Comparison of ENCODE assay signal across 7 mouse cellular contexts in the genomic region with DNA sequence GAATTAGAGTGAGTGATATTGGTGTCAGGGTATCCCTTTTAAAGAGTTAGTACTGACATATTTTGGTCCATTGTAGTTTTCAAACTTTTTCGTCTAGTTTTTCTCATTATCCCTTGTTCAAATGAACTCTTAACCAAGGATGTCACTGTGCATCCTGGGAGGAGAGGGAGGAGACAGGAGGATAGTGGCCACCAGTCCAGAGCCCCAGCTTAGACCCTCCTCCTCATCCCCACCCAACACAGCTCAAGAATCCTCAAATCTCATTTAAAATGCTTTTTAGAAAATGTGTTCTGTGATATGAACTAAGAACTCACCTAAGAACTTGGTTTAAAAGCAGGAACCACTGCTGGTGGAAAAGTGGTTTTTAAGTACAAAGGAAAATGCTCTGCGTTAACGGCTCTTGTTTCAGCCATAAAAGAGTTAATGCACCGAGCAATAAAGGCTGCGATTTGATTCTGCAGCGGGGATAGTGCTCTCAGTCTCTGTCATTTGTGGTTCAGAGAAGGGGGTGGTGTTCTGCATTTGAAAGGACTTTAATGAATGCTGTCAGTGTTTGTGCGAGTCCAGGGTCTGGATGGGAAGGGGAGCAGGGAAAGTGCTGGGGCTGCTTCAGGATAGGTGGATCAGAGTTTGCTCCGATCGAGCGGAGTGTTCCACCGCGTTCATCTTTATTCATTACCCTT. TPM values are rescaled to one million over a fixed set of nuclear protein-coding genes. Genes with fewer than 3 reads are reported as not detected.
A peak's percentile ranks its signal among the peaks of the same experiment; 100 is the strongest.
DNase-seq lines count a peak whose midpoint lies in the region; ATAC-seq and TF ChIP-seq lines count a peak whose summit lies in the region.

No protein-coding gene starts in this region.

- no peak for TF ChIP-seq EP300 in lung, postnatal 0 days (IDR thresholded peaks at IDR 0.05)

- 0 out of 2 replicates have a peak overlapping the region, but pooled peaks have one; percentile 17 for H3K9ac ChIP-seq in lung, postnatal 0 days (replicated peaks; ENCODE audit: low read depth)

- H3K27me3 ChIP-seq in lung, postnatal 0 days (replicated peaks; ENCODE audit: insufficient read depth, low read length) = no peaks in the 10 kb centered on the region
- no peaks in the 10 kb centered on the region for H3K27me3 ChIP-seq in forebrain, embryonic 10.5 days (ENCODE audit: poor library complexity, severe bottlenecking)

- WGBS in lung, postnatal 0 days = 14% methylated on average over 12 of the region's 12 CpGs
- WGBS in forebrain, embryonic 10.5 days = 2% methylated on average over 12 of the region's 12 CpGs

- ATAC-seq in lung, postnatal 0 days = no peak

- H3K27ac ChIP-seq in lung, postnatal 0 days (ENCODE audit: low read length) = no peak overlapping the region
- peak overlapping the region; percentile 89 for H3K27ac ChIP-seq in forebrain, embryonic 10.5 days
- peak overlapping the region; percentile 96 for H3K27ac ChIP-seq in layer of hippocampus, adult 2 months

- H3K4me3 ChIP-seq in lung, postnatal 0 days (ENCODE audit: low read depth, low read length) = peak overlapping the region; percentile 24; the same call in 1 of the 2 replicates
- H3K4me3 ChIP-seq in forebrain, embryonic 10.5 days = peak overlapping the region; percentile 62
- peak overlapping the region; percentile 78 for H3K4me3 ChIP-seq in layer of hippocampus, adult 2 months

- no peaks in the 10 kb centered on the region for H3K9me3 ChIP-seq in lung, postnatal 0 days (ENCODE audit: low read length)
- no peaks in the 10 kb centered on the region for H3K9me3 ChIP-seq in forebrain, embryonic 10.5 days

- H3K36me3 ChIP-seq in lung, postnatal 0 days (ENCODE audit: insufficient read depth, low read length) = no peaks in the 10 kb centered on the region
- H3K36me3 ChIP-seq in forebrain, embryonic 10.5 days (replicated peaks) = no peaks in the 10 kb centered on the region

- no peak for DNase-seq in lung, postnatal 0 days (ENCODE audit: low spot score)
- no peak for DNase-seq in lung, postnatal 10 days
- peak; percentile 70 for DNase-seq in forebrain, embryonic 10.5 days (ENCODE audit: extremely low spot score, low spot score)
- peak; percentile 35 to 58 for DNase-seq in layer of hippocampus, adult 2 months (ENCODE audit: low spot score in 2 of 2)
- peak; percentile 61 for DNase-seq in neural tube, embryonic 10.5 days (ENCODE audit: extremely low spot score, low spot score)
- no peak for DNase-seq in T-cell, adult 2 months (ENCODE audit: low spot score)
- no peak for DNase-seq in lung, postnatal 4 days

- TF ChIP-seq CTCF in lung, postnatal 0 days (IDR thresholded peaks at IDR 0.05) = no peak
- no peak for TF ChIP-seq CTCF in layer of hippocampus, adult 2 months (conservative IDR thresholded peaks at IDR 0.05)

- peak overlapping the region; percentile 43 for H3K4me2 ChIP-seq in lung, postnatal 0 days (replicated peaks; ENCODE audit: low read depth, low read length)

- H3K4me1 ChIP-seq in lung, postnatal 0 days (ENCODE audit: insufficient read depth, low read depth, low read length) = no peaks in the 10 kb centered on the region
- peaks cover 37% of the 10 kb centered on the region for H3K4me1 ChIP-seq in forebrain, embryonic 10.5 days

RNA-seq across cellular contexts. Expression of a gene that starts 23.3 kb away (rescaled TPM):
- 69.3 and 72.0 TPM in 2 replicates for polyA plus RNA-seq in lung, postnatal 0 days (2015; fragmentation: Nextera tagmentation; extraction: Ambion mirVana)
- polyA plus RNA-seq in forebrain, embryonic 10.5 days (2016; fragmentation: Nextera tagmentation; extraction: Ambion mirVana) = 21.5 and 21.8 TPM in 2 replicates
- total RNA-seq in layer of hippocampus, adult 2 months (2021) = 10 to 100 TPM; 53.8 to 62.9 TPM

RNA-seq across cellular contexts. Expression of a gene that starts 38.7 kb away (rescaled TPM):
- polyA plus RNA-seq in lung, postnatal 0 days (2015; fragmentation: Nextera tagmentation; extraction: Ambion mirVana) = 1.9 TPM in 2 replicates
- not detected in 2 replicates for polyA plus RNA-seq in forebrain, embryonic 10.5 days (2016; fragmentation: Nextera tagmentation; extraction: Ambion mirVana)
- total RNA-seq in layer of hippocampus, adult 2 months (2021) = under 1 TPM; 0.39 to 0.44 TPM

Comparison
In these comparisons a context has a peak if more than half of its experiments do, and no peak if none do; other contexts are left out.
1. DNase-seq: peak in forebrain, embryonic 10.5 days (single experiment), layer of hippocampus, adult 2 months (2 of 2) and neural tube, embryonic 10.5 days (single experiment); none in lung, postnatal 0 days (single experiment), lung, postnatal 10 days (single experiment), T-cell, adult 2 months (single experiment) and lung, postnatal 4 days (0 of 2).
2. H3K4me3 ChIP-seq: peak in every context shown above with its lines; median percentile 78 in layer of hippocampus, adult 2 months; 62 in forebrain, embryonic 10.5 days; 24 in lung, postnatal 0 days.